Mouse (Mus musculus): ENCODE data around the gene Olfr31. TPM values are rescaled to one million over a fixed set of nuclear protein-coding genes. Genes with fewer than 3 reads are reported as not detected.

The Olfr31 gene
- total RNA-seq, 1 experiment = 0.13 TPM

DNA sequence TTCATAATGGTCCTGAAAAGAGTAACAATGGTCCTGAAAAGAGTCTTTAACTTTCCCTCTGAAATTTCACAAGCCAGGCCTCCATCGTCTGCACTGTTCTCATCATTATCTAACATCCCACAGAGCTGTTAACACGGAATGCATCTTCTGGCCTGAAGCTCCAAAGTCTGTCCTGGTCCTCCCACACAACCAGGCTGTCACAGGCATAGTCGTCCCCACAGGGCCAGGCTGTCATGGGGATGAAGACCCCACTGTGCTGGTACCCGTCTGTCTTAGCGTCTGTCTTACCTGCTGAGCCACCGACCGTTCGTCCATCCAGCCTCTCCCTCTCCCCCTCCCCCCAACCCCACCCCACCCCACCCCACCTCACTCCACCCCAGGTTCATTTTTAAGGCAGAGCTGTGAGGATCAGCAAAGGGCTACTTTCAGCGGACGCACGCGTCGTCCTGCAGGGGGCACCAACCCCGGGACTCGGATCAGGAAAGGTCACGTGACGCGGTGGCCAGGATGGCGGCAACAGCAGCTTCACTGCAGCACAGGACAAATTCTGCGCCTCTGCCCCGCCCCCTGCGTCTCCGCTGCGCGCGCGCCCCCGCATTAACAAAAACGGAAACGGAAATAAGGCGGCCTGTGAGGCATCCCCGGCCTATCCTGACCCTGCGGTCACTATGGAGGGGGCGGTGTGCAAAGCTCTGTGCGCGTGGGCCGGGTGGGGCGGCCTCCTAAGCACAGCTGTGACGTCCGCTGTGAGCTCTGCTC is 22.7 kb downstream of the Olfr31 start:
- peak; percentile 87 for DNase-seq (ENCODE audit: low read depth, low spot score)
- Histone ChIP-seq H3K4me1 (ENCODE audit: control insufficient read depth in 2 of 2, insufficient read depth in 2 of 2, low read length in 2 of 2, poor library complexity in 1 of 2) (no peaks in the 10 kb centered on the region), H3K36me3 (ENCODE audit: control insufficient read depth, insufficient read depth, low read length, poor library complexity, severe bottlenecking) (peaks cover 13% of the 10 kb centered on the region; the same call in 1 of the 2 replicates), H3K4me3 (ENCODE audit: insufficient read depth in 1 of 2, low read depth in 1 of 2, low read length in 2 of 2, poor library complexity in 1 of 2, severe bottlenecking in 1 of 2) (peak overlapping the region; percentile 64 to 76), H3K9ac (ENCODE audit: insufficient read depth, low read depth, low read length, poor library complexity, severe bottlenecking) (peak overlapping the region; percentile 67), H3K27ac (ENCODE audit: insufficient read depth, low read depth, low read length, poor library complexity, severe bottlenecking) (peak overlapping the region; percentile 37; the same call in 1 of the 2 replicates), H3K9me3 (ENCODE audit: control insufficient read depth, insufficient read depth, low read depth, low read length) (no peaks in the 10 kb centered on the region)
- in situ Hi-C loops (cut with MboI; ENCODE audit: low sequenced_read_pairs in 2 of 2, unreplicated experiment in 2 of 2) = no loop called here
- TF ChIP-seq MAFK (IDR thresholded peaks at IDR 0.05; ENCODE audit: insufficient read depth, low read depth, low read length) (no peak), HCFC1 (IDR thresholded peaks at IDR 0.05; ENCODE audit: borderline replicate concordance, insufficient read depth, low read length) (no peak), ZC3H11A (IDR thresholded peaks at IDR 0.05; ENCODE audit: borderline replicate concordance, low read depth, low read length) (no peak), CHD2 (IDR thresholded peaks at IDR 0.05; ENCODE audit: low read depth, low read length) (no peak), ZNF384 (IDR thresholded peaks at IDR 0.05; ENCODE audit: low read depth, low read length) (no peak)

DNA sequence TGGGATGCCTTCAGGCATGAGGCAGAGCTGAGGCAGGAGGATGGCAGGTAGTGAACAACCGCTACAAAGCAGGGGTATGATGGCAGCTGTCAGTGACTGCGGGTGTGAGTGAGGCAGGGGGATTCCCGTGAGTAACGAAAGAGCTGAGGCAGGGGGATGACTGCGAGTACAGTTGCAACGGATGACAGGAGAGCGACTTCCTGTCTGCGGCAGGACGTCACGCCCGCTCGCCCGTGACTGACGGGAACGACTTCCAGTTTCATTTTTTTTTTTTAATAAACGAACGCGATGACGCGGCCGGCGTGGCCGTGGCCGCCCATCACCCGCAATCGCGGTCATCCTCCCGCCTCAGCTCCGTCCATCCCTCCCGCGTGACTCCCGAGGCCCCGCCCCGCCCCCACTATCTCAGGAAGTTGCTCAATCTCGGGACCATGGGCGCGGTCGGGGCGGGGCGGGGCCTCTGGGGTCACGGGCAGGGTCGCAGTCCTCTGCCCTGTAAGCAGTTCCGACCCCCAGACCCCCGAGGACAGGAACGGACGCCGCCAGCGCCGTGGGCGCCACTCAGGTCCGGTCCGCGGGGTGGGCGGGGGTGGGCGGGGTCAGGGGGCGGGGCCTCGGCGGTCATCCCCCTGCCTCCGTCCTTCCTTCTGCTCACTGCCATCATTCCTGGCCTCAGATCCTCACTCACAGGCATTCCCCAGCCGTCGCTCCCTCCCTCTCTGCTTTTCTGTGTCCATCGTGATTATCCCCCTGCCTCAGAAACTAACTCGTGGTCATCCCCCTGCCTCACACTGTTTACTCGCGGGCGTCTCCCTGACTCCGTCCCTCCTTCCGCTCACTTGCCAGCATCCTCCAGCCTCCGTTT is 23.6 kb downstream of the Olfr31 start, which contains the start of gene Il3ra:
TSS of gene Il3ra (plus strand) at position 328 of the 865 bp plus-strand sequence.
- TF ChIP-seq MAFK (IDR thresholded peaks at IDR 0.05; ENCODE audit: insufficient read depth, low read depth, low read length) (no peak), HCFC1 (IDR thresholded peaks at IDR 0.05; ENCODE audit: borderline replicate concordance, insufficient read depth, low read length) (no peak), ZNF384 (IDR thresholded peaks at IDR 0.05; ENCODE audit: low read depth, low read length) (0 out of 2 replicates have a peak, but pooled peaks have one; percentile 49), ZC3H11A (IDR thresholded peaks at IDR 0.05; ENCODE audit: borderline replicate concordance, low read depth, low read length) (no peak)
- Histone ChIP-seq H3K9me3 (ENCODE audit: control insufficient read depth, insufficient read depth, low read depth, low read length) (no peaks in the 10 kb centered on the region), H3K9ac (ENCODE audit: insufficient read depth, low read depth, low read length, poor library complexity, severe bottlenecking) (peak within 1 kb of the TSS; percentile 67), H3K4me3 (ENCODE audit: insufficient read depth in 1 of 2, low read depth in 1 of 2, low read length in 2 of 2, poor library complexity in 1 of 2, severe bottlenecking in 1 of 2) (peak within 1 kb of the TSS; percentile 64 to 76), H3K4me1 (ENCODE audit: control insufficient read depth in 2 of 2, insufficient read depth in 2 of 2, low read length in 2 of 2, poor library complexity in 1 of 2) (no peaks in the 10 kb centered on the region), H3K36me3 (ENCODE audit: control insufficient read depth, insufficient read depth, low read length, poor library complexity, severe bottlenecking) (peaks cover 20% of the 10 kb centered on the region; the same call in 1 of the 2 replicates), H3K27ac (ENCODE audit: insufficient read depth, low read depth, low read length, poor library complexity, severe bottlenecking) (peak within 1 kb of the TSS; percentile 74)
- DNase-seq (ENCODE audit: low read depth, low spot score) = no peak
- in situ Hi-C loops (cut with MboI; ENCODE audit: low sequenced_read_pairs in 2 of 2, unreplicated experiment in 2 of 2) = no loop called here

DNA sequence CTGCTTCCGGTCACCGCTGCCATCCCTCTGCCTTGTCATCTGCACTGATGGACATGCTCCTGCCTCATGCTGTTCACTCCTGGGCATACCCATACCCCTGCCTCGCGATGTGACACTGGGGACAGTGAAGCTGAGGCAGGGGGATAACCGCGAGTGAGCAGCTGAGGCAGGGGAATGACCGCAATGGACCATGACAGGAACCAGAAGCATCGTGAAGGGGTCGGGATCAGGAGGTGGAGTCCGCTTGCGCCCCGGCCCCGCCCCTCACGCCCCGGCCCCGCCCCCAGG is 24.1 kb downstream of the Olfr31 start:
- Histone ChIP-seq H3K9me3 (ENCODE audit: control insufficient read depth, insufficient read depth, low read depth, low read length) (no peaks in the 10 kb centered on the region), H3K9ac (ENCODE audit: insufficient read depth, low read depth, low read length, poor library complexity, severe bottlenecking) (peak overlapping the region; percentile 58), H3K36me3 (ENCODE audit: control insufficient read depth, insufficient read depth, low read length, poor library complexity, severe bottlenecking) (peaks cover 24% of the 10 kb centered on the region; the same call in 1 of the 2 replicates), H3K4me3 (ENCODE audit: insufficient read depth in 1 of 2, low read depth in 1 of 2, low read length in 2 of 2, poor library complexity in 1 of 2, severe bottlenecking in 1 of 2) (peak overlapping the region; percentile 64 to 76), H3K27ac (ENCODE audit: insufficient read depth, low read depth, low read length, poor library complexity, severe bottlenecking) (peak overlapping the region; percentile 37), H3K4me1 (ENCODE audit: control insufficient read depth in 2 of 2, insufficient read depth in 2 of 2, low read length in 2 of 2, poor library complexity in 1 of 2) (no peaks in the 10 kb centered on the region)
- TF ChIP-seq ZC3H11A (IDR thresholded peaks at IDR 0.05; ENCODE audit: borderline replicate concordance, low read depth, low read length) (no peak), CHD2 (IDR thresholded peaks at IDR 0.05; ENCODE audit: low read depth, low read length) (no peak), MAFK (IDR thresholded peaks at IDR 0.05; ENCODE audit: insufficient read depth, low read depth, low read length) (no peak), HCFC1 (IDR thresholded peaks at IDR 0.05; ENCODE audit: borderline replicate concordance, insufficient read depth, low read length) (no peak), ZNF384 (IDR thresholded peaks at IDR 0.05; ENCODE audit: low read depth, low read length) (no peak)
- DNase-seq (ENCODE audit: low read depth, low spot score) = no peak
- in situ Hi-C loops (cut with MboI; ENCODE audit: low sequenced_read_pairs in 2 of 2, unreplicated experiment in 2 of 2) = no loop called here

DNA sequence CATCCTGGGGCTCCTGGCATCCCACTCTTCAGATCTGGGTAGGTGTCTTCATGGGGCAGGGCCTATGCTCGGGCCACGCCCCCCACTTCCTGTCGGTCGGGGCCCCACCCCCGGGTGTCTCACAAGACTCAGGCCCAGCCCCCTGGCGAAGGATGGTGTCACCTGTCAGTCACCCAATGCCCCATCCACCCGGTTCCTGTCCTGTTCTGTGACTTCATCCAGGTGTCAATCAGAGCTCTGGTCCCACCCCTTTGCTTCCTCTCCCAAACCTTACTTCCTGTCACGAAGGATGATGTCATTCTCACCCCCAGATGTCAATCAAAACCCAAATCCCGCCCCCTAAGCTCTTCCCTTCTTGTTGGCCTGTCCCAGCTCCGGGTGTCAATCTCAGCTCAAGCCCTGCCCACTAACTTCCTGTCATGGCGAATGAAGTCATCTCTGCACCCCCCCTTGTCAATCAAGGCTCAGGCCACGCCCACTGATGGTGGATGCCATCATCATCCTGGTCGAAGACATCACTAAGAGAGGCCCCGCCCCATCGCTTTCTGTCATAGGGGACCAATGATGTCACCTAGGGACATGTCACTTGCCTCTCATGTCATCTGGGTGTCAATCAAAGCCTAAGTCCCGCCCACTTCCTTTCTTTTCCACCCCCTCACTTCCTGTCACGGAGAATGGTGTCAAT is 24.7 kb downstream of the Olfr31 start:
- Histone ChIP-seq H3K9me3 (ENCODE audit: control insufficient read depth, insufficient read depth, low read depth, low read length) (no peaks in the 10 kb centered on the region), H3K36me3 (ENCODE audit: control insufficient read depth, insufficient read depth, low read length, poor library complexity, severe bottlenecking) (peaks cover 26% of the 10 kb centered on the region; the same call in 1 of the 2 replicates), H3K4me3 (ENCODE audit: insufficient read depth in 1 of 2, low read depth in 1 of 2, low read length in 2 of 2, poor library complexity in 1 of 2, severe bottlenecking in 1 of 2) (no peak overlapping the region), H3K27ac (ENCODE audit: insufficient read depth, low read depth, low read length, poor library complexity, severe bottlenecking) (peak overlapping the region; percentile 74), H3K9ac (ENCODE audit: insufficient read depth, low read depth, low read length, poor library complexity, severe bottlenecking) (no peak overlapping the region), H3K4me1 (ENCODE audit: control insufficient read depth in 2 of 2, insufficient read depth in 2 of 2, low read length in 2 of 2, poor library complexity in 1 of 2) (no peaks in the 10 kb centered on the region)
- DNase-seq (ENCODE audit: low read depth, low spot score) = no peak
- in situ Hi-C loops (cut with MboI; ENCODE audit: low sequenced_read_pairs in 2 of 2, unreplicated experiment in 2 of 2) = no loop called here
- TF ChIP-seq CHD2 (IDR thresholded peaks at IDR 0.05; ENCODE audit: low read depth, low read length) (no peak), ZC3H11A (IDR thresholded peaks at IDR 0.05; ENCODE audit: borderline replicate concordance, low read depth, low read length) (no peak), MAFK (IDR thresholded peaks at IDR 0.05; ENCODE audit: insufficient read depth, low read depth, low read length) (no peak), ZNF384 (IDR thresholded peaks at IDR 0.05; ENCODE audit: low read depth, low read length) (no peak), HCFC1 (IDR thresholded peaks at IDR 0.05; ENCODE audit: borderline replicate concordance, insufficient read depth, low read length) (no peak)
